Mouse (Mus musculus): Measurements from ENCODE around the gene Myo1f.
A peak's percentile ranks its signal among the peaks of the same experiment; 100 is the strongest.
"Not testable (repeated sequence)": the region's sequence is repeated elsewhere in the genome, so short reads cannot be mapped to it uniquely, and the experiment has no call there.

Myo1f gene

GRCm38 (mm10) chr17:33586011-33586410, 30.5 kb downstream of the Myo1f start:
- no peak for DNase-seq

DNA sequence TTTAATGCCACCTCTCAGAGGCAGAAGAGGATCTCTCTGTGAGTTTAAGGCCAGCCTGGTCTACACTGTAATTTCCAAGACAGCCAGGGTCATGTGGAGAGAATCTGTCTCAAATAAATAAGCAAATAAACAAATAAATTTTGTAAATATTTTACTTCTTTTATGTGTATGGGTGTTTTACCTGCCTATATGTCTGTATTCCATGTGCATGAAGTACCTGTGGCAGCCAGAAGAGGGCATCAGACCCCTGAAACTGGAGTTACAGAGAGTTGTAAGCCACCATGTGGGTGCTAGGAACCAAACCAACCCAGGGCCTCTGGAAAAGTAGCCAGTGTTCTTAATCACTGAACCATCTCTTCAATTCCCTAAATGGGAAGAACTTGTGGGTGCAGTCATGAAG, 41.8 kb downstream of the Myo1f start:
- no peak for DNase-seq

- DNase-seq, result no peak
These were observed 43.0 kb downstream of the Myo1f start for GRCm38 (mm10) chr17:33598506-33598905.

DNA sequence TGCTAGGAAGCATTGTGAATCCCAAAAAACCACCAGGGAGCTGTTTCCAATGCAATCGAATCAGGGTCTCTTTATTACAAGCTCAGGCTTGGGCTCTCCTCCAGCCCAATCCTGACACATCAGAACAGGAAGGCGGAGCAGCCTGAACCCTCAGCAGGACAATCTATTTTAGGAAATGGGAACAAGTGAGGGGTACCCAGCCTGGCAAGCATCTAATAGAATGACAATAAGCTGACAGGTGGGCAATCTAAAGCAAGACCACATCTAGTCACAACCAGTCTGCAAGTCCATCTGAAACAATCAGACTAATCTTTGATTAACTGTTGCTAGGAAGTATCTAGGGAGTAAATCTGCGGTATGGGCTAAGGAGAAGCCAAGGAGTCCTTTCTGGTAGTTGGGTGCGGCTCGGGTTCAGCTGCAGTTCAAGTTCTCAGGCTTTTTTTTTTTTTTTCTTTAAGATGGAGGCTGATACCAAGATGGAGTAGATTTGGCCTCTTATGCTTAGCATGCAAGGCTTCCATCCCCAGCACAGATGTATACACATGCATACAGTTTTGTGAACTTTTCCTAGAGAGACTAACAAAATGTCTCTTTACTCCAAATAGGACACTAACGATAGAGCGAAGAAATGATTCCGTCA, 44.4 kb downstream of the Myo1f start:
- no peak for DNase-seq

- DNase-seq, result no peak
These were observed 45.3 kb downstream of the Myo1f start for GRCm38 (mm10) chr17:33600831-33601230.

- no peak for DNase-seq
These were observed 46.4 kb downstream of the Myo1f start for GRCm38 (mm10) chr17:33601947-33602346.

- DNase-seq, result no peak
These were observed 51.8 kb downstream of the Myo1f start for GRCm38 (mm10) chr17:33607273-33607672.

- DNase-seq, result no peak
These were observed 55.0 kb downstream of the Myo1f start for GRCm38 (mm10) chr17:33610548-33610947.

GRCm38 (mm10) chr17:33613726-33614125, 58.2 kb downstream of the Myo1f start:
- not testable (repeated sequence) for DNase-seq

DNA sequence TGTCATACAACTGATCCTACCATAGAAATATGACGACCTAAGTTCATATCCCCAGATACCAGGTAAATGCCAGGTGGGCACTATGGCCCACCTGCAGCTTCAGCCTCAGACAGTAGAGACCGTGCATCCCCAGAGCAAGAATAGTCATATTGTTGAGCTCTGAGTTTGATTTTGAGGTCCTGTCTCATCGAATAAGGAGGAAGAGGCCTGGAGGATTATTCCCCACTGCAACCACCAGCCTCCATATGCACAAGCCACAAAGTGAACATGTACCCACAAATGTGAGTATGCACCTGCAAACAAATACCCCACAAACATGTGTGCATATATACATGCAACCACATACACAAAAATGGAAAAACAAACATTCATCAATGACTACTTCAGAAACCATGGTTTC, 71.8 kb downstream of the Myo1f start:
- DNase-seq, result no peak

GRCm38 (mm10) chr17:33628621-33629486, 73.3 kb downstream of the Myo1f start, which contains the start of gene Zfp414:
Gene Zfp414, plus strand, starts transcription at chr17:33629090.
- peak; percentile 85 for DNase-seq

DNA sequence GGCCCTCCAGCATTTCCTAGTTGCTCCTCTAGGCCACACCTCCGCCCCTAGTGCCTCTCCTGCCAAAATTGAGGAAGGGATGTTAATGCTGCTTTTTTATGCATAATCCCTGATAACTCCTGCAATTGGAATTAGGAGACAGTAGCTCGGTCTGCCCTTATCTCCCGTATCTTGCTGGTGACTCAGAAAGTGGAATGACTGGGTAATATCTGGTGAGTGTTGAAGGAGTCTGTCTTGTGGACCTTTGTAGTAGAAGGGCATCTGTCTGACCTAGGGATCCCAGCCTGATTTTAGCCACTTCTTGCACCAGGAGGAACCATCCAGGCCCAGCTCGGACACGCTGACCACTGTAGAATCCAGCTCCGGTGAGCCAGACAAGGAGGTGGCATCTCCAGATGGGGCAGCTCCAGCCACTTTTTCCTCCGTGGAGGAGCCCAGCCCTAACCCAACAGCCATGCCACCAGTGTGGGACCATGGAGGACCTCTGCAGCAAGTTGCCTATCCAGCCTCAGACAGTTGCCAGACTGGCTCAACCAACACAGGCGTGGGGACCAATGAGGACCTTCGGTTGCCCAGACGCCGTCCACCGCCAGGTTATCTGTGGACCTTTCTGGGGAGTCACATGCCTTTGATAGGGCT, 74.1 kb downstream of the Myo1f start:
- DNase-seq, result no peak

- DNase-seq, result no peak
These were observed 74.8 kb downstream of the Myo1f start for GRCm38 (mm10) chr17:33630171-33630895.

DNA sequence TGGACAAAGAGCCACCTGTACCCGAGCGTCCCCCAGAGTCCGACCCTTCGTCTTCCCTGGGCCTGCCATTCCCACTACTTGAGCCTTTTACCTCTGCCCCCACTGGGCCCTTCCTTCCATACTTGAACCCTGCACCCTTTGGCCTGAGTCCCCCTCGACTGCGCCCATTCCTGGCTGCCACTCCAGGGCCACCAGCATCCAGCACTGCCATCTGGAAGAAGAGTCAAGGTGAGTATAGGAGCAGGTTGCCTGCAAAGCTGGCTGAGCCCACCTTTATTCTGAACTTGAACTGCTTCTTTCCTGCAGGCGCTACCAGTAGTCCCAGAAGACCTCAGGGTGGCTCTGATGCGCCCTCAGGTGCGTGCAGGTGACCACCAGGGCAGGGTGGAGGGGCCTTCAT, 75.7 kb downstream of the Myo1f start:
- DNase-seq, result no peak

GRCm38 (mm10) chr17:33631796-33632195, 76.3 kb downstream of the Myo1f start:
- DNase-seq, result no peak

DNA sequence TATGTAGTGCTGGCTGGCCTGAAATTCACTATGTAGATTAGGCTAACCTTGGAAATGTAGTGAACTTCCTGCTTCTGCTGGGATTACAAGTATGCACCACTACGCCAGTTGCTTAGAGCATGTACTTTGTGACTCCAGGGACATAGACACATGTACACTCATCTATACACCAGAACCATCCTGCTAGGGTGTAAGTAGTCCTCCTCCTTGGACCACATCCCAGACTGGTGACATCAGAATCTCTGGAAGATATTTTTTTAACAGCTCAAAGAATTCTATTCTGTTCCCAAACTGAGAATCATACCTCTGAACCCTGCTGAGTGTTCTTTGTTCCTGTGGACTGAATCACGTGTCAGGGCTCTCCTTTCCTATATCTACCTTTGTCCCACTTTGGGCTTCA, 81.5 kb downstream of the Myo1f start:
- no peak for DNase-seq

GRCm38 (mm10) chr17:33637516-33638276, 82.2 kb downstream of the Myo1f start, which contains the start of gene Pram1:
Gene Pram1, plus strand, starts transcription at chr17:33638056.
- DNase-seq, result no peak

DNA sequence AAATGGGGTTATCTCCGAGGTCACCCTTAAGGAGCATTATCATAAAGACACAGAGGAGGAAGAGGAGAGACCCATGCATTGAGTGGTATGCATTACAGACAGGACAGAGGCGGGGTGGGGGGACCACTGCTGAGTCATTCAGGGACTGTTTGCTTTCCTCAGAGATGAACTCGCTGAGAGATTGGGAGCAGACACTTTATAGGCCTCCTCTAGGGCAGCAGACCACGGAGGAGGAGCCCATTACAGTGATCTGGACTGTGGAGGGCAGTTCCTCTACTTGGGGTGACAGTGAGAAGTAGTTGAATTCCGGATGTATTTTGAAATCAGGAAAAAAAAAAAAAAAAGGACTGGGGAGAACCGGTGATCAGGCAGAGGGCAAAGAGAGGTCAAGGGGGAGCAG, 84.2 kb downstream of the Myo1f start:
- no peak for DNase-seq

DNA sequence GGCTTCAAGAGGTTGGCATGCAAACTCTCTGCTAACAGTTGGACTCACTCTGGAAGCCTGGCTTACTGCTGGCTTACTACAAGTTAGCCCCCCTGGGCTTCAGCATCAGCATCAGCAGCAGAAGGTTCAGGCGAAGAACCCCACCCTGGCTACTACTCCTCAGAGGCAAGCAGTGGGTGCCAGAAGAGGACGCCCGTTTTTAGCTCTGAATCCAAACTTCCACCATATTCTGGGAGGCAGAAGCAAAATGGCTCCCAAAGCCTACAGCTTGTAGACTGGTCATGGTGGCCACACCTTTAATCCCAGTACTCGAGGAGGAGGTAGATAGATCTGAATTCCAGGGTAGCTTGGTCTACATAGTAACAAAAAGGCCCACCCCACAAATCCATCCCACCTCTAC, 88.6 kb downstream of the Myo1f start:
- DNase-seq, result no peak

- no peak for DNase-seq
These were observed 89.6 kb downstream of the Myo1f start for GRCm38 (mm10) chr17:33645073-33645472.

GRCm38 (mm10) chr17:33649781-33650475, 94.4 kb downstream of the Myo1f start:
- no peak for DNase-seq

Data from right cerebral cortex, postnatal 4 days (tissue).